Mouse (Mus musculus) left cerebral cortex, adult 18-20 months (tissue): Measurements from ENCODE around the gene Snrnp35. TPM values are rescaled to one million over a fixed set of nuclear protein-coding genes. Genes with fewer than 3 reads are reported as not detected.
"Not testable (repeated sequence)": the region's sequence is repeated elsewhere in the genome, so short reads cannot be mapped to it uniquely, and the experiment has no call there.

Experiments
- DNase-seq, 2 experiments: peaks; one replicate each; pipeline ENCODE4 v3.0.0; 2021 to 2022; ENCODE audit warnings: low spot score in 2 of 2, mixed read lengths in 1 of 2
- total RNA-seq, 2 experiments: library from RNA; stranded (reverse); gene quantifications; 2 replicates each; pipeline ENCODE4 v1.2.3; 2021

The Snrnp35 gene
- total RNA-seq, 2 experiments from 2014 or later, result 23.0 to 27.5 TPM

DNA sequence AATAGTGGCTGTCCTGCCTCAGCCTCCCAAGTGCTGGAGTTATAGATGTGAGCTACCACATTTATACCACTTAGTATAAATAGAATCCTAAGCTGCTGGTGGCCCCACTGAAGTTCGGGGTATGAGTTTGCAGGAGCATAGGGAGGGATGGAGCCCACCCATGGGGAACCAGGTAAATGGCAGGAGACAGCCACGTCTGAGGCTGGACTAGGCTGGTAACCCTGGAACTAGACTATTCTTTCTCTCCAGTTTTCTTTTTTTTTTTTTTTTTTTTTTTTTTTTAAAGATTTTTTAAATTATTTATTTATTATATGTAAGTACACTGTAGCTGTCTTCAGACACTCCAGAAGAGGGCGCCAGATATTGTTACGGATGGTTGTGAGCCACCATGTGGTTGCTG lies 17.1 kb downstream of the Snrnp35 start:
- not testable (repeated sequence) for DNase-seq

DNA sequence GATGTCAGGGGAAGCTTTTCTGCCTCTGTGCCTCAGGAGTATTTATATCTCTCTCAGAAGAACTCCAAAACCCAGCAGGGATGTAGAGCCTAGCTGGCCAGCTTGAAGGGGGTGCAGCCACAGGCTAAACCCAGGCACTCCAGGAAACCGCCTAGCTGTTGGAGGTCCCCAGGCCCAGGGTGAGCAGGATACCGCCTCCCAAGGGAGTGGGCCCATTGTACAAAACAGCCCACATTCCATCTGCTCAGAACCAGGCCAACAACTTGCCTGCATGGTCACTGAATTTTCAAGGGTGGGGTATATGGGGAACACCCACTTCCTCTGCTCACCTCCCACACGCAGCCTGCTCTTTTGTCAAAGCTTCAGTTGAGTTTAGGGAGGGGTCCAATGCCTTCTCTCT lies 17.6 kb downstream of the Snrnp35 start:
- DNase-seq, result peak; percentile 67 to 81

DNA sequence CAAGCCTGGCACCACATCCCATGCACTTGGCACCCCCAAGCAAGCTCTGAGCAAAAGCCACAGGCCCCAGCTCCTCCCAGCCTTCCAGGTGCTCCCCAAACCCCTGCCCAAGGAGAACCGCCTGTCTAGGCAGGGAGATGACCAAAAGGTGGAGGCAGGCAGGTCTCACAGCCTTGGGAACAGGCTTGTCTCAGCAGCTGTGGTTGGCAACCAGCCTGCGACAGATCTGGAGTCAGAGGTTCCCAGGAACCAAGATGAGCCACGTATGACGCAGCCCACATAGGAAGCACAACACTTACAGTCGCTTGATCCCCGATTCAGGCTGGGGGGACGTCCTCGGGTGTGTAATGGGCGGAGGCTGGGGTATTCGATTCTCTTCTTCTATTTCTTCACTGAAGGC lies 18.6 kb downstream of the Snrnp35 start:
- no peak for DNase-seq

DNA sequence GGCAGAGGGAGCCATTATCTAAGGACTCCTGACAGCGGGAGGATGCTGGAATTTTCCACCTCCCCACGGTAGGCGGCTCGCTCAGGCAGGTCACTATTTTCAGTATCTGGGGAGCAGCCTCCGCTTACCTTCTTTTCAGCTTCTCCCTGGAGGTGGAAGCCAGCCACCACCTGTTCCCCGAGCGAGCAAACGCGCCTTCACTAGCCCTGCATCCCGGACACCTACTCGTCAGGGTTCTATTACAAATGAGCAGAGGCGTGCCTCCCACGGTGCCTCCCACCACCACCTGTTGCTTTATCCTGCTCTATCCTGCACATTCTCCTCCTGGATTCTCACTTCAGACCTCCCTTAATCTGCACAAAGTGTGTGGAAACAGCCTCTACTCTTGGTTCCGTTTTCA lies 20.8 kb downstream of the Snrnp35 start:
- DNase-seq, result peak; percentile 88 to 94

DNA sequence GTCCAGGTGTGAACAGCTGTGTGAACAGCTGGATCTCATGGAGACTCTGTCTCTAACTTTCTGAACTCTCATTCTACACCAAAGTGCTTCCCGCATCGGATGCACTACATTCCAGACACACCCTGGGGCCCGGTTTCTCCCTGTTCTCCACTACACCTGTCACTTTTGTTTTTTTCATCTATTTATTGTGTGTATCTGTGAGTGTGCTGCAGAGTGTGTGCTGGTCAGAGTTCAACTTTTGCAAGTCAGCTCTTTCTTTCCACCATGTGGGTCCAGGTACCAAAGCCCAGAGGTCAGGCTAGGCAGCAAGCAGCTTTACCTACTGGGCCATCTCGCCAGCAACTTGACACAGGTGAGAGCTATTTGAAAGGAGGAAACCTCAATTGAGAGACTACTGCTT lies 22.3 kb downstream of the Snrnp35 start:
- no peak for DNase-seq

DNA sequence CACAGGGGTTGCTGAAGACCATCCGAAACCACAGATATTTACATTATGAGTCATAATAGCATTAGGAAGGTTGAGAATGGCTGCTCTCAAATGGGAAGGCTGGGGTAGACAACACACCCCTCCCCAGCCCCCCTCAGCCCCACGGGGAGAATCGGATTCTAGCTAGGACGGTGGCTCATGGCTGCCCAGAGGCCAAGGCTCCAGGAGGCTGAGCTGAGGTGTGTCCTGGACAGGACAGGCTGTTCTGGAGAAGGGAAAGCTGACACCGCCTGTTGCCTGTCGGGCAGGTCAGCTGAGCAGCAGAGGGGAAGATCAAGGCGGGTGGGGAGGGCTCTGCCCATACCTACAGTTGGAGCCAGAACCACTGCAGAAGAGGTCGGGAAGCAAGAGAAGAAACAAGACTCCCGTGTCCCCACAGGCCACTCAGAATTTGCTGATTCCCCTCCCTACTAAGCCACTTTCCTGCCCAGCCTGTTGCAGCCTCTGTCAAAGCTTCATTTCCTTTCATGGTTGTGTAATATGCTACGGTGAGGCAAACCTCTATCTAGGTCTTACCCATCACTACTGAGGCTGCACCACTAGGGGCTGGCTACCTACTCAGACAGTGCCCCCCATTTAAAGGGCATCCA lies 23.9 kb downstream of the Snrnp35 start:
- DNase-seq, result no peak

DNA sequence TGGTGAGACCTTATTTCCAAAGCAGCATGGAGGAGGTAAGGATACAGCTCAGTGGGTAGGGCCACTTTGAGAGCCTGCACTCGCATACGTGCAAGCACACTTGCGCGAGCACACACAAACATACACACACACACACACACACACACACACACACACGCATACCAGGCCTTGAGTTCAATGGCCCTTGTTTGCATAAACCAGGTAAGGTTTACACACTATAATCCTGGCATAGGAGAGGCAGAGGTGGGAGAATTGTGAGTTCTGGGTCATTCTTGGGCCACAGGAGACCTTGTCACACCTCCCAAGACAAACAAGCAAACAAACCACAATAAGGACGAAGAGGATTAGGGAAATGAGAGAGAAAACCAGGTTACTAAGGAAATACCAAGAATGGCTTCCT lies 26.3 kb downstream of the Snrnp35 start:
- no peak for DNase-seq

DNA sequence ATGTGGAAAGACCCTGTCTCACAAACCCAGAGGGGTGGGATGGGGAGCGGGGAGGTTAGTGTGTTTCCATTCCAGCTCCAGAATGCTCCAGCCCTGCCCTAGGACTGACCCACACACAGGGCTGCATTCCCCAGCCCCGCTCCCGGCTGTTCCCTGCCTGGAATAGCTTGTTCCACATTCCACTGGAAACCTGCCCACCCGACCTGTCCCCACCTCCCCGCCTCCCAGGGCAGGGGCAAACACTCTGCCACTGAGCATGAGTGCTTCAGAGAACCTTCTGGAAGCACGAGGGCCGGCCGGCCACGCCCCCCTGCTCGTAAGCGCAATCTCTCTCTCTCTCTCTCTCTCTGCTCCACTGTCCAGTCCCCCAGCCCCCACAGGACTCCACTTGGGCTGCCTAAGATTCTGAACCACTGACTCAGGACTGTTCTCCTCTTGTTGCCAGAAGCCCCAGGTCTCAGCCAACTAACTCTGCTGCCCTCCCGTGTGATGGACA lies 26.9 kb downstream of the Snrnp35 start:
- DNase-seq, result no peak

DNA sequence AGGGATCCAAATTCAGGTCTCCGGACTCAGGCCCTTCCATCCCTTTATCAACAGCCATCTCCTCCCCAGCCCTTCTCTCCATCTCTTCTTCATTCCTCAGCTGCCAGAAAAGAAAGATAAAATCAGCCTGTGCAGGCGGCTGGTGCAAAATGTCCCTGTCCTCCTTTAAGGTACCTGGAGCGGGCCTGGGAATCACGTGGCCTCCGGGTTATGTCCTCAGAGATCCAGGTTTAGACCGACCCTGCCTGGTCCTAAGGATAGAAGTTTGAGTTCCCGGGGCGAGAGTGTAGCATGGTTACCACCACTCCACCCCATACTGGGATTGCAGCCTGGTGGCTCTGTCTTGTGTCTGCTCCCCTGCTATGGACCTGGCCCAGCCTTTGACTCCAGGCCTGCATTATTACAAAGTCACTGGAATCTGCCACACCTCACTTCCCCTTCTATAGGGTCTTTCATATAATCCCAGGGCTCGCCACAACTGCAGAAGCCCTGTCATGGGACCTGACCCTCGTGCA lies 27.7 kb downstream of the Snrnp35 start:
- DNase-seq, result no peak

DNA sequence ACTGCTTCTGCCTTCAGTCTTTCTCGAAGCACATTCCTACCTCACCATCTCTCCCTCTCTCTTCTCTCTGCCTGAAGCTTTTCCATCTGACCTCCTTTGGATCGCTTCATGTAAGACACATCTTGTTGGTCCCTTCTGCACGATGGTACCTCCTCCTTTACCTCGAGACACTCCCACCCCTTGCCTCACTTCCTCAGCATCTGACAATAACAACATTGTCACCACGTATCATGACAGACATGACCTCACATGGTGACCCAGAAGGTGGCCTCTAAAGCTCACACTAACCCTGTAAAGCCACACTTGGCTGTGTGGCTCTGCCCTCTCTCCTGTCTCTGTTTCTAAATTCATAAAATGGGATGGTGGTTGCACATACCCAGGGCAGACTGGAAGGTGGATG lies 32.9 kb downstream of the Snrnp35 start:
- no peak for DNase-seq

DNA sequence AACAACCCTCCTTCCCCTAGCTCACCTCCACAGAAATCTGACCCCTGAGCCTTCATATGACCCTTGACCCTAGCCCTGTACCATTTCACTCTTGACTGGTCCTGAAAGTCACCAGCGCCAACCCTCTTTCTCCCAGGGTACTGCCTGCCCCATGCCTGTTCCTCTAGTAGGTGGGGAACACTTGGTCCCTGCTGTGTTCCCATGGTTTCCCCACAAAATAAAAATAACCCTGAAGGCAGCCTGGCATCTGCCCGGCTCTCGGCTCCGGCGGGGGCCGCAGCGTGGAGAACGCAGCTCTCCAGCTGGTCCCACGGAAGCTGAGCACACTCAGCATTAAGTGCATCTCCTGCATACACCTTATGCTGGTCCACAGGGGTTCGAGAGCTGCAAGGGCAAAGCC lies 35.7 kb downstream of the Snrnp35 start:
- peak; percentile 78 to 86 for DNase-seq

DNA sequence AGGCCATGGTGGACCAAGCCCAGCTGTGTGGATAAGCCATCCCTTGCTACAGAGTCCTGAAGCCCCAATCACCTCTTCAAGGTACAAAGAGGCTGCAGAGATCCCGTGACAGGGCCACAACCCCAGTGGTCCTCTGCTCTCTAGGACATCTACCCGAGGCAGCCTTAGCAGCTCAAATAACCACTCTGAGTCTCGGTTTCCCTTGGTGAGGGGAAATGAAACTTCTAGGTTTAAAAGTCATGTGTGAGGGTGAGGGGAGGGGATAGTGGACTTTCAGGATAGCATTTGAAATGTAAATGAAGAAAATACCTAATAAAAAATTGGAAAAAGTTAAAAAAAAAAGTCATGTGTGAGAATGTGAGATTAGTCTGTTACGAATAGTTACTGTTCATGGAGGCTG lies 38.7 kb downstream of the Snrnp35 start:
- no peak for DNase-seq

DNA sequence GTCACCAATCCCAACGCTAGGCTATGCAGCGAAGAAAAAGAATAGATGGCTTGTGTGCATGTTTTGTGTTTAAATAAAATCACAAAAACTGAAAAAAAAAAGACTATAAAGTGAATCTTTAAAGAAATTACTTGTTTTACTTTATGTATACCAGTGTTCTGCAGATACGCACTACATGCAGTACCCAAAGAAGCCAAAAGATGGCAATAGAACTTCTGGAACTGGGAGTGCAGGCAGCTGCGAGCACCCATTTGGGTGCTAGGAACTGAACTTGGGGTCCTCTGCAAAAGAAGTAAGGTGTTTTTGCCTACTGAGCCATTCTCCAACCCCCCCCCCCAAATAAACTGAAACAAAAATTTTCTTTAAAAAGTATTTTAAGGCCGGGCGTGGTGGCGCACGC lies 40.1 kb downstream of the Snrnp35 start:
- no peak for DNase-seq

DNA sequence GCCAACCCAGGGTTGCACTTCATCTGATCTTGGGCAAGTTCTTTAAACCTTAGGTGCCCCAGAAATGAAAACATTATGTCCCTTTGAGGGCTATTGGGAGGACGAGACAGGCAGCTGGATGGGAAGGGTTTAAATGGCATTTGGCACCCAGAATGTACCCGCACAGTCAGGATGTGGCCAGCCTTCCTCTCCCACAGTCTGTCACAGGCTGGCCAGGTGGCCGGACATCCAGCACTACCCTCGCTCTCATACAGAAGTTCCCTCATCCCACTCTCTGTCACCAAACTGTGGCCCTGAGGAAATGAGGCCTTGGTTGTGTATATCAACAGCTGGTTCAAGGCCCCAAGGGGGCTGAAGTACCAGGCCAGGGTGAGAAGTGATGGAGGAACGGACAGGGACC lies 42.0 kb downstream of the Snrnp35 start:
- DNase-seq, result no peak

DNA sequence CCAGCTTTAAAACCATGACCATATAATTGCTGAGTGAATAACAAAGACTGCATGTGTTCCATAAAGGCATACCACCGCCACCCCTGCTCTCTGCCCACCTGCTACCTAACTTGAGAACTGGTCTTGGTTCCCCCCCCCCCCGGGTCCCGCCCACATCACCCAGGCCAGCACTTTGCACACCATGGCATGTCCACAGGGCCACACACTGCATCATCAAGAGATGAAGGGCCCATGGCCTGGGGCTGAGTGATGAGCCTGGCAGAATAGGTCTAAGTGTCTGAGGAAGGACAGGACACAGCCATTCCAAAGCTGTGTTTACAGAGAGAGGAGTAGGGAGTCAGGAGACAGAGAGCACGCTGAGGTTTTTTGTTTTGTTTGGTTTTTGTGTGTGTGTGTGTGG lies 45.4 kb downstream of the Snrnp35 start:
- no peak for DNase-seq

DNA sequence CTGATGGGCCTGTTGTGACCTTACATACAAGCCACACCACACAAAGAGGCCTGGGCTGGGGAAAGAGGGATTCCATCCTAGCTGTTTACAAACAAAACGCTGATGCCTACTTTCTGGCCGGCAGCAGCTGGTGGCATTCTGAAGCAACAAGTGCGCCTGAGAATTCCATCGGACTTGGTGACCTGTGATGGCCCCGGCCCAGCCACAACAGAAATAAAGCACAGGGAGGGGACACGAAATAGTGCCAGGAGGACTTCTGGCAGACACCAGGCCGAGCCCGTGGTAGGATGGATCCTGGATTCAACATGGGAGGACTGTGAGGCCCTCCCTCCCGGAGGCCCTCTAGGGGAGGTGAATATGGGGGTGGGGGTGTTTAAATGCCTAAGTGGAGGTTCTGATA lies 45.9 kb downstream of the Snrnp35 start:
- DNase-seq, result no peak

DNA sequence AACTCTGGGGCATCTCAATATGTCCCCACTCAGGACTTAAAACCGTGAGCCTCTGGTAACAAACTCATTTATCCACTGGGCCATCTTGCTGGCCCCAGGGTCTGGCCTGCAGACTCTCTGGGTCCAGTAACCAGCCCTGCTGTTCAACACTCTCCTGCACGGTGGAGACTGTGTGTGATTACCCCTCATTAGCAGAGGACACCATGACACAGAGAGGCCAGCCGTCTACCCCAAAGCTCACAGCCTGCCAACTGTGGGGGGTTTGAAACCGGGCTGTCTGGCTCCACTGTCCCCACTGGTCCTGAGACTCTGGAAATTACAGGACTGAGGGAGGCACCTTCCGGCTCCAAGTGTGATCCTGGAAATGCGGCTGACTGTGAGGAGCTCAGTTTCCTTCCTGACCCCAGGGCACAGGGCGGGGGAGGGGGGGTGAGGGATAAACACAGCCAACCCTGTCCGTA lies 46.3 kb downstream of the Snrnp35 start:
- DNase-seq, result no peak

DNA sequence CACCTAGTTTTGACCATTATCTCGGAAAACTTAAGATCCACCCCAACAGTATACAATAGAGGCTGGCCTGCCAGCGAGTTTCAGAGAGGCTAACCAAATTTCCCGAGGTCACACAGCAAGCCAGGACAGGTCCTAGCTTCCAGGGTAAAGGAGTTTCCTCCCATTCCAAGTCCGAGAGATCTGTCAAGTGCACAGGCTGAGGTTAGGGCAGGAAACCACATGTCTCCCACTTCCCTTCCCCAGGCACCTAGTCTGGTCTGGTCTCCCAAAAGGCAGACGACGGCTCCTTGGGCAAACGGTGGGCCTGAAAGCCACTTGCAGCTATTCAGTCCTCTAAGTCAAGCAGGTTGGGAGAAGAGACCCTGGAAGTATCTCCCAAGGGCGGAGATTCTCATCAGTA lies 46.8 kb downstream of the Snrnp35 start:
- DNase-seq, result no peak

DNA sequence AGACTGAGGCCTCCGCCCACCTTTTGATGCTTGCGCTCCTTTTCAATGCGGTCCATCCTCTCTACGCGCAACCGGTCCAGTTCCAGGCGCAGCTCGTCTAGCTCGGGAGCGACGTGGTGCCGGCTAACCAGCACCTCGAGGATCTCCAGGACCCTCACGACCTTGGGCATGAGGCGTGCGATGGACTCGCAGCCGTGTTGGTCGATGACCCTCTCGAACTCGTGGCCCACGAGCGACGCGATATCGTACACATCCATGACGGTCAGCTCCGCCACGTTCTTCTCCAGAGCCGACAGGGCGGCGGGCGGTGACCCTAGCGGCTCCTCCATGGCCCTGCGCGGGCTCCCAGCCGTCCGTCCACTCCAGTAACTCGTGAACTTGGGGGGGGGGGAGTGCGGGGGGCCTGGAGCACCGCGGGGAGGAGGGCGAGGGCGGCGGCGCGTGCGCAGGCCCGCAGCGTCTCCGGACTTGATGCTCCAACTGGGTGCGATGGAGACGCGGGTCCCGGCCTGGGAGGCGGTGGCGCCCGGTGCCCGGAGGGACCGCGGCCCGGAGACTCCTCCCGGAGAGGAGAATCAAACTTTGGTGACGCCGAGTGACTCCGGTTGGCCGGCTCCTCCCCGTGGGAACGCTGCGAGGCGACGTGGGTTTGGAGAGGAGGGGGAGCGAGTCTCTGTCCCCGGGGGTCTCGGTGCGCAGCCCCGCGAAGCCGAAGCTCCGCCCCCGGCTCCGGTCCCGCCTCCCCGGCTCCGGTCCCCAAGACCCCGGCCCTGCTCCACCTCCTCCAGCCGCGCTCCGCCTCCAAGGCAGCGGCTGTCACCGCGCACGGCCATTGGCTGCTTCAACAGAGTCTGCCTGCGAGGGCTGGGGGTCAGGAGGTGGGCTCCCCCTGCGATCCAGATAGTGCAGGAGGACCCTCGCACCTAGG lies 48.0 kb downstream of the Snrnp35 start, which contains the start of gene Rilpl1:
Rilpl1 (minus strand) TSS at position 737 of the 928 bp plus-strand sequence.
- DNase-seq, result peak; percentile 69 to 80

DNA sequence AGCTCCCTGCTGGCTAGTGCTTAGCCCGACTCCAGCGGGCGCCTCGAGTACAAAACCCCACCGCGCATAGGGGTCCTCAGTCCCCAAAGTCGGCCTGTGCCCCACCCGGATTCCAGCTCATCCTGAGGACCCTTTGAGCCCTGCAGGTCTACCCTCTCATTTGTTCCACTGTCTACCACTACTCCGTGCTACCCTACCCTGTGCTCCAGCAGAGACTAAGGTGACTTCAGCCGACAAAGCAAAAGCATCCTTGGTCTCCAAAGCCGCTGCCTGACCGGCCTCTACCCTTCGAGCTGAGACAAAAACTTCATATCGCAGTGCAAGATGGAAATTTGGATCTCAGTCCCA lies 48.6 kb downstream of the Snrnp35 start:
- DNase-seq, result no peak

DNA sequence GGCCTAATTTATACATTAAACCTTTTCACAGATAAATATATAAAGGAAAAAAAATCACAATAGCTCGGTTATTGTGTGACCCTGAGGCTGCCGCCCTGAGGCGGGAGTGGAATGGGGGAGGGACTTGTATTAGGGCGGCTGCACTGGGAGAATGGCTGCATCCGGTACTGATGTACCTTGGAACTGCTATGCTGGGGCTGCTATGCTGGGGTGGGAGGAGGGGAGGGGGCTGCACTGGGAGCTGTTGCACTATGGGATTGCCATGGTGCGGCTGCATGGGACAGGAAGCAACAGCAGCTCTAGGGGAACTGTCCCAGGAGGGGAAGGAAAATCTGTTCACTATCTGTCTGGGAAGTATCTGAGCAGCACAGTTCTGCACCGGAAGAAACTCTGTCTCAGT lies 49.5 kb downstream of the Snrnp35 start:
- no peak for DNase-seq

DNA sequence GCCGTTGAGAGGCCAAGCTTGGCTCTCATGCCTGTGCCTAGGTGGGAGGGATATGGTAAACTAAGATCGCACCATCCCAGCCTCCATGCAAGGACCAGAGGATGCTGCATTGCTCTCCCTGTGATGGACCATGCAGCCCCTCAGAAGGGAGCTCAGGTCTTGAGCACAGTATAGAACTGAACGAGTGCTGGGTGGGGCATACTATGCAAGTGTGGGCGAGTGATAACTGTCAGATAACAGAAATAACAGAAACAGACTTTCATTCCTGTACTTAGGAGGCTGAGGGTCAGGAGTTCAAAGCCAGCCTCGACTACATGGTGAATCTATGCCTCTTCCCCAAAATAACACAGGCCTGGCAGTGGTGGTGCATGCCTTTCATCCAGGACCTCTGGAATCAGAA lies 52.1 kb downstream of the Snrnp35 start:
- DNase-seq, result no peak
